Mouse (Mus musculus): ENCODE measurements at regions not wholly inside any gene's neighbourhood (a gene's known extent, or its start where the extent isn't known, plus 50 kb on each side); places are given as distances from the start of the nearest gene placed in this dataset.
A peak's percentile ranks its signal among the peaks of the same experiment; 100 is the strongest.

DNA sequence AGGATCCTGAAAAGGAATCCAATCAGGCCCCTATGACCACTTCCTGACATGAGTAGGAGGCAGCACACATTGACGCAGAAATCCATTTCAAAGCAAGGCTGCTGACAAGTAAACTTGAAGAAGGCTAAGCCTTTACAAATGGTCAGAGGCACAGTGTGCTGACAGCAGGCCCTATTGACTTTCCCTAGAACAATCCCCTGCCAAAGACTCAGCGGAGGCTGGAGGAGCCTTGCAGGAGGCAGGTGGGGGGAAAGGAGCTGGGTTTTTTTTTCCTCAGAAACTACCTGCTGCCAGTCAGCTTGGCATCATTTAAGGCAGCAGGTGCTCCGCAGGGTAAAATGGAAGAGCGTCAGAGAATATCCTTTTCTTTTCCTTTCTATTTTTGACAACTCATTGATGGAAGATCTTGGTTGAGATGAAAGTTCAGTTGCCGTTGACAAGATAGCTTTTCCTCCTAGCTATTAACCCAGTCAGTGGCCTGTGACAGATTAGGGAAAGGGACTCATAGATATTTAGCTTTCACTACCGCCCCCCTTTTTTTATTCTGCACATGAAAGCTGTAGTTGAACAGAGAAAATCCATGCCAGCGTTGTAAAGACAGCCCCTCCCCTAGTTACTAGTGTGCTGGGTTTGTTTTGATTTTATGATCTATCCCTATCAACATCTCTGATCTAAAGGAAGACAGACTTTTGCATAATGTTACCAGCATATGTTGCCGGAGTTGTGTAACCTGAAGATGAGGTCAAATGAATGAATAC is 210.6 kb downstream of the Csnka2ip start:
- no peak for DNase-seq (ENCODE audit: low read depth, low spot score)

DNA sequence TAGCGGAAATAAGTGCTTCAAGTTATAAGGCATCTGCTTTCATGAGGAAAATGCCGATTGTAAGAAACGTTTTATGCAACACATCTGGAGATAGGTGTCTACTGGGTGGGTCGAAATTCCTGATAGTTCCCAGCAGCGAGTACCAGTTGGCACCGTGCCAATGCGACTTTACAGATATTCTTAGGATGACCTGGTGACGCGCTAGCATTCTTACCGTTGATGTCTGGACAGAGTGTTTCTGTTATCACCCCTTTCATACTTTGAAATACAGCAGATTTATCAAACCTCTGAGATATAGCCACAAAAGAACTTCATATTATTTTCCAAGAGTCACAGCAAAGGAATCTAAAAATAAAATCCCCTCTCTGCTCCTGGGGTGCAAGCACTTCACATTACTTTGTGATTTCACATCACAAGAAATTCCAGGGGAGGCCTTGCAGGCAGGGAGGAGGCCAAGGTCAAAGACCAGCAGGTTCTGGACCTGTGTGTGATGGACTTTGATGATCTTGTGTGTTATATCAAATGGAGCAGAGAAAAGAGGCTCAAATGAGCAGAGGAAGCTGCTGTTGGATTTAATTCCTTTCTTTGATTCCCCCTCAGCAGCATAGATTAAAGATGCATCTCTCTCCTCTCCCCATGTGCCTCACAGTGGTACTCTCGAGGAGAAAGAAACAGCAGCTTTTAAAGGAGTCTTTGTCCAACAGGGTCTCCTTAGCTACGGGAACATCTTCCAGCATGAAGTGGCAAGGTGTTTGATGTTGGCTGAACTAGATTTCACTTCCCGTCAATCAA is 233.4 kb downstream of the Csnka2ip start:
- peak; percentile 9 for DNase-seq (ENCODE audit: low read depth, low spot score)

DNA sequence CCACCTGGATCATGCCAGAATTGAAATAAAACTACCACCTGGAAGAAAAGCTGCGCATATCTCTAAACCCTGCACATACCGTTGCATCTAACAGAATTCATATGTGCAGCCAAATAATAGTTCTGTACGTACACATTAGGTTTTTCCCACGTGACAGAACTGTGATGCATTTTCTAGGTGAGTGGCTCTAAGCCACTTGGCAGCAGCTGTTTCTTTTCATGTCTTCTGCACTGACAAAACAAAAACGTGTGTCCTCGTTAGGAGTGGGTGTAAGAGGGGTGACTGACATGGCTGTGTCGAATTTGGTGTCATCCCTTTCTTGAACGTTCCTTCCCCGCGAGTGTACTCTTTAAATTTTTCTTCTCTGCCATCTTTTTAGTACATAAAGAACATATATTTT is 254.3 kb downstream of the Csnka2ip start:
- DNase-seq (ENCODE audit: low read depth, low spot score): no peak

DNA sequence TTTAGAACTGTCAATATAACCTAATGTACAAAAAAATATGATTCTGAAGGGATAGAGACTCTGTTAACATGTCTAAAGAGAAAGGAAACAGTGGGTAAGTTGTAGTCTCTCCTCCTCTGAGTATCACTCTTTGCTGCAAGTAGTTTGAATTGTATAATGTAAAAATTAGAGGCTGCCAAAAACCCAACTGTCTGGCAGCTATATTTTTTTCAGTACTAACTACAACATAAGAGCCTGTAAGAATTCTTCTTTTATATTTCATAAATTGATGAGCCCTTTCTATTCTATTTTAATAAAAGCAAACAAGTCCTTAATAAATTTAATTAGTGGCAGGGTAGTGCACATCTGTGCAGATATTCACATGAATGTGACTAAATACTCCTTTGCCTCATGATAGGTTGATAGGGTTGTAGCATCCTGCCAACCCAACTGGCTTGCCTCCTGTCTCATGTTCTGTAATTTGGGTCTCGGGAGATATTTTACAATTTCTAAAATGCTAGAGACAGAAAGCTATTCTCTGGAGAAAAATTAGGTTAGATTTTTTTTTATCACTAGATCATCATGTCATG is 269.2 kb downstream of the Csnka2ip start:
- DNase-seq (ENCODE audit: low read depth, low spot score): peak; percentile 41

DNA sequence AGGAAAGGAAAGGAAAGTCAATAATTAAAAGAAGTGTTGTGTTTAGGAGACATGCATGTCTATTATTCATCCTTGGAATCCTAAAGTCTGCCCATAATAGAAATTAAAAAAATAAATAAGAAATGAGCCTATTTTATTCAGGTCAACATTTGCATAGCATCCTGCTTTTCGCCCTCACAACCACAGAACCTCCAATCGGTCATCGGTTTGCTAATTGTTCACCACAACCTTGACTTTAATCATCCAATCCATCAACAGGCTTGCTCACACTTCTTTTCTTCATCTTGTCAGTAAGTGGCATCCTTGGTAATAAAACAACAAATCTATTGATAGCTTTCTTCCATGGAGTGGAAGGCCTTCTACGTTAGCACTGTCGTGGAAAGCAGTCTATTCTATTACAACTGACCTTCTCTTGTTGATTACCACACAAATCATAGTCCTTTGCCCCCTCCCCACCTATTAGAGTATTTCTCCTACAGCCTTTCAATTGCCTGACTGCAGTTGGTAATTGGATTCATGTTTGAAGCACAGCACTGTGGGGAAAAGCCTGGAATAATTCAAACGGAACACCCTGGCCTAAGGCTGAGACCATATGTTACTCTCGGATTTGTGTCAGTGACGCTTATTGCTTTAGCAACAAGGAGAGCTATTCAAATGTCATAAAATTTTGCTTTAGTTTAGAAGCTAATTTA is 269.9 kb downstream of the Csnka2ip start:
- peak; percentile 48 for DNase-seq (ENCODE audit: low read depth, low spot score)

DNA sequence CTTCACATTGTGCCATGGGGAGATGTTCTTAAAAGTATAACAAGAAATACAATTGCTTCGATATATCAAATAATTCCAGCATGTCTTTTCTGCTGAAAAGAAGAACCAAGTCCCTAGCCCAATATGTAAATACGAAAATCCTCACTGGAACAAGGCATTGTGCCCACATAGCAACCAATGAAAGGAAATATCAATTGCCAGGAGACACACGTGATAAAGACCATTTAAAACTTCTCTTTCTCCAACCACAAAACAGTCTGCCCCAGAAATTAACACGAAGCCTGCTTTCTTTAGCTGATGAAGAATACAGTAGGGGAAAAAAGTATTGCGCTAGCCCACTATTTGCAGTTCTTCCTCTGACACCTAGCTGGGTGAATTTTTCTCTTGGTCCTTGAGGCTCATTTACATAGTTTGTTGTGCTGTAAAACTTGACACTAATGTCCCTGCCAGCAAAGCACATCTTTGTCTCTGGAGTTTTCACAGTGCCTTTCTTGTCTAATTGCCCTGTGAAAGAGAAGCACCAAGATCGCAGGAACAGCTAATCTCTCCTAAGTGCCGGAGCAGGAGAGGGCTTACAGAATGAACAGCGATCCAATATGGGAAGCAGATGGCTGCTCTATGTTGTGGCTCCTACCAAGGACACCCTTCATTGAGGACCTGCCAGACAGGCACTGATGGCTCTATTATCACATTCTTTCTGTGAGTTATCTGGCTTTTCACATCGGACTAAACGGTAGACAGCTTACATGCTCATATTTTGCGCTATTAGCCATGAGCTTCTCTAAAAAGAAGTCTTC is 272.7 kb downstream of the Csnka2ip start:
- DNase-seq (ENCODE audit: low read depth, low spot score): no peak

DNA sequence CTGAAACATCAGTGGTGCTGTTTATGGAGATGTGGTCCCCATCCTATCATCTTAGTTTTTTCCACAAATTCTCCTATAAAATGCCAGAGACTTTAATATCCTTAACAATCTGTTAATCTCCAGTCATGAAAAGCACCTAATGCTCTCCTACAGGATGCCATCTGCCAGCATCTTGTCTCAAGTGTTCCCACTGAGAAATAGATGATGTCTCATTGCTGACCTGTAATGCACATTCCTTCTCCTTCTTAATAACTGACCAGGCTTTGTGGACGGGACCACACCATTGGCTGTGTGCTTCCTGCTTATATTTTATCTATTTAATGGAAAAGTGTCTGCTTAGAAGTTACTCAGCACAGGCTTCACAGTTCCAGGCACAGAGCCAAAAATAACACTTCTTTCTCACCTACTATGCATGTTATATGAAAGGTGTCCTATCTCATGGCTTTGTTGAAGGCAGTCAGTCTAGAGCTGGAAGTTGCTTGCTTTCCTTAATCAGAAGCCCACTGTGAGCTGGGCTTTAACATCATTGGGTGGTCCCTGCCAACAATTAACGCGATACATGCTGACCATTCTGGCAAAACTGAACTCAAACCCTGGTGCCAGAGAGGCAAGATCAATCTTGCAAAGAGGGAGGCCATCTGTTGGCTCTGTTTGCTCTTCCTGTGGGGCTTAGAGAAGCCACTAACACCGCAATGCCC is 283.3 kb downstream of the Csnka2ip start:
- no peak for DNase-seq (ENCODE audit: low read depth, low spot score)

DNA sequence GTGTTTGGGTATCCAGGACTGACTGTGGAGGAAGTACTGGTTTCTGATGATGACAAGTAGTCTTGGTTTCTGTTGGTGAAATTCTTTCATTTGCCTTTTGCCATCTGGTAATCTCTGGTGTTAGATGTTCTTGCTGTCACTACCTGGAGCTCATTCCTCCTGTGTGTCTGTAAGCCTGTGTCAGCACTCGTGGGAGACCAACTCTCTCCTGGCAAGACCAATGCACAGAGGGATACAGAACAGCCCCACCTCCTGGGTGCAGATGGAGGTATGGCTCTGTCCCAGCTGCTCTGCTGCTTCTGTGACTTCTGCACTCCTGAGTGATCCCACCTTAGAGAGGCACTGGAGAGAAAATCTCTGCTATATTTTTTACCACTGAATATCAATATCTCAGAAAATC is 285.4 kb downstream of the Csnka2ip start:
- DNase-seq (ENCODE audit: low read depth, low spot score): no peak

DNA sequence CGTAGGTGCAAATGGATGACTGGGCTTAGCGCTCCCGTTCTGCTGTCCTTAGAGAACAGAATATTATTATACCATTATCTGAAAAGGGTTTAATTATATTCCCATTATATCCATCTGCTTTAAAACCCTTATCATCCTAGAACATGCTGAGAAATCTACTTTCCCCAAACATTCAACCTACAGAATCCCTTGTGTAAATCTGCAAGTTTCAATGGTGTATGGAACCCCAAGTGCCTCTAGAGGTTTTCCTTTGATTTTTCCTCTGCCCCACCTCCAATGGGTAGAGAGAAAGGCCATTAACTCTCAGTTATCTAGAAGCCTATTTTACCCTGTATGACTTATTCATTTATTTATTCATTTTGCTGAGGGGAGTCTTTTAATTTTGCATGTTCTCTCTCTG is 308.7 kb downstream of the Csnka2ip start:
- no peak for DNase-seq (ENCODE audit: low read depth, low spot score)

DNA sequence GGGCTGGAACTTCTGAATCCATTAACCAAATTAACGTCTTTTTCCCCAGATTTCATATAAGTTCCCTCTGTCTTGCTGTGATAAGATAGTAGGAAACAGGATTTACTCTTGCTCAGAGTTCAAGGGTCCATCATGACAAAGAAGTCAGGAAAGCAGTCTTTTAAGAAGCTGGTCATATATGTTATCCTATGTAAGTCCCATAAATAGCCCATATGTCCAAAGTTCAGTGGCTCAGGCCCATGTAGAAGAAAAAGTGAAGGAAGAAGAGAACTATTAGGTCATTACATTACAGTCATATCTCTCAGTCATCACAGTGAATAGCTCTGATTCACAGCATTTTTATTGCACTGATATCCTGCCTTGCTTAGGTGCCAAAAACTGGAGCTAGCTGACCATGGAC is 316.9 kb downstream of the Csnka2ip start:
- DNase-seq (ENCODE audit: low read depth, low spot score): no peak

DNA sequence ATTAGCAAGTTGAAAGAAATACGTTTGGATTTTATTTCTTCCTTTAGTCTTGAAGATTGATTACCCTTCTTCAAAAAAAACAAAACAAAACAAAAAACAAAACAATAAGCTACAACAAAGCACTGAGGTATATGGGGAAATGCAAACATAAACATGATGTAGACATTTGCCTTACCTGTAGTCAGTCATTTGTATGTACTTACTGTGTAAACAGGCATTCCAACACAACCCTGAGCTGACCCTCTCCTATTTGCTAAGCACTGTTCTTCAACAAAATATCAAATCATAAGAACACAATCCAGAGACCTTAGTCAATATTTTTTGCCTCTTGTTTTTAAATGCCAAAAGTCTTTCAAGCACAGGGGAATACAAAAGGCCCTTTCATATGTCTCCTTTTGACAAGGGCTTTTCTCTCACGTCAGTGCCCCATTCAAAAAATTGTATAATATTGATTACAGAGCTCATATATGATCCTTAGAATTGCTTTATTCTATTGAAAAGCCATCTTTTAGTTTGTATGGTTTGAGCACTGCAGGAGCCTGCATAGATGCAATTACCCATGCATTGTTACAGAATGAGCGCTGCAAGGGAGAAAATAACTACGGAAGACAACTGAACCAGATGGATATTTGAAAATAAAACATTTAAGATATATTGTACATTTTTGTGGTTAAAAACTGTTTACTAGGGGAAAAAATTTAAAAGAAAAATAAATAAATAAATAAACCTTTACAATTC is 326.2 kb downstream of the Csnka2ip start:
- DNase-seq (ENCODE audit: low read depth, low spot score): no peak

DNA sequence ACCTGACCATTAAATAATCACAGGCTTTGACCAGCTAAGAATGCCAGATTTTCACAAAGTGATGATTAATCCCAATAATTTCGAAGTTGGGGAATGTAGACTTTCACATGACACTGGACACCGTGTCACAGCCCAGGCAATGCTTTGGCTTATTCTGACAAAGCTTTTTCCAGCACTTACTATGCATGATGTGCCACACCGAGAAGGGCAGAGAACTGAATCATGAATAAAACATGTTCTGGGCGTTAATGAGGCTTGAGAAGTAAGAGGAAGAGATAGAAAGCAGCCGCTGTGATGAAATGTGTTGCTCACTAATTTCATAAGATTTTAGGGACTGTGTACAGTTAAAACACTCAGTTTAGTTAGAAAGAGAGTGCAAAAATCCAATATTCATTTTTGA is 326.8 kb downstream of the Csnka2ip start:
- DNase-seq (ENCODE audit: low read depth, low spot score): no peak

DNA sequence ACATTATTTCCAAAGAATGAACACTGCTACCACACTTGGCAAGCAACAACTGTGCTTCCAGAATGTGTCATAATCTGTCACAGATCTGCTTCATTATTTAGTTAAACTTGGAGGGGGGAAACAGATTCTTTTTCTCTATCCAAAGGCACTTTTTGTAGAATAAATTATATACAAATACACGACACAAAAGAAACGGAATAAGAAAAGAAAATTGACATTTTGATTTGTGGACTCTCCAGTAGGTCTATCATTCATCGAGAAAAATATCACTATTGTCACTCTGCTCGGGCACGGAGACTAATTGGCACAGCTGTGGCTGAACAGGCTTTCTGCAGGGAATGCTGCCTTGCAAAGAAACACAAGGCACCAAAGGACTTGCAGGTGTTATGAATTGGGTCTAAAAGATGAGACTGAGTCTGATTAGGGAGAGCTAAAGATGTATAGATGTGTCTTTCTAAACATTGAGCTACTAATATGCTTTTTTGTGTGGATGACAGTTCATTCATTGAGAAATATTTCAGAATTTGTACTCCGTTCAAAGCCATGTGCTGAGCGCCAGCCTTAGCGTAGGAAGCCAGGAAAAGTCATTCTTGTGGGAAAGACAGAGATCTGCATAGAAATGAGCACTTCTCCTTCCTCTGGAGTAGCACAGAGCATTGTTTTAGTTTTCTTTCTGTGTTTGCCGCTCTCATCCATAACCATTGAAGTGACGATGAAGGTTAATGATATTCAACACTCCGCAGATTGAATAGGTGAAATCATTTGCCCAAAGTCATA is 337.1 kb downstream of the Csnka2ip start:
- peak; percentile 22 for DNase-seq (ENCODE audit: low read depth, low spot score)

DNA sequence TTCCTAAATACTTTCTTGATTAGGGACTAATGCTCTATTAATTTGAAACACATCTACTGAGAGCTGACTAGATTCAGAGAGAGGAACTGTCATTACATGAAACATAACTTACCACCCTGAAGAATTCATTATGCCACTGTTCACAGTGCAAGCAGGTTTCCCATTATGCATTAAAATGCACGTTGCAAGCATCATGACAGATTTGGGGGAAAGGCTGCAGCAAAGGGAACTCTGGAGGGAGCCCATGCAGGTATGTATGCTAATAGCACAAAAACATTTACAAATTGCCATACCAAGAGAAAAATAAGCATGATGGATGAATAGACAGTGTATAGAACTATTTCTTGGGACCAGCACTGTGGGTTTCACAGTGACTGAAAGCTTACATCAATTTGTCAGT is 351.1 kb downstream of the Csnka2ip start:
- DNase-seq (ENCODE audit: low read depth, low spot score): no peak

DNA sequence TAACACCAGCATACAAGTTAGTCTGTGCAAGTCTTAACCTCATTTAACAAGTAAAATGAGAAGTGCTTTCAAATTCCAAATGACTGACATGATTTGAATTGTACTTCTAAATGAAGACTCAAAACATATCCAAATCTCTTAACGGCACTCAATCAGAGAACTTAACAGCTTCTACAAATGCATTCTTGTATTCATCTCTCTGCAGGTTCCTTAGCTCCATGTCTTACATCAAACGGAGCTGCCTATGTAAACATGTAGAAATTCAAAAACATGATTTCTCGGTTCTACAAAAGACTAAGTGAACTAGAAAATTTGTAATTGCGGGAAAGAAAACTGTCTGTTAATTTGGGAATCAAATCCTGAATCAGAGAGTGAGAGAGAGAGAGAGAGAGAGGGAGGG is 353.5 kb downstream of the Csnka2ip start:
- DNase-seq (ENCODE audit: low read depth, low spot score): no peak

DNA sequence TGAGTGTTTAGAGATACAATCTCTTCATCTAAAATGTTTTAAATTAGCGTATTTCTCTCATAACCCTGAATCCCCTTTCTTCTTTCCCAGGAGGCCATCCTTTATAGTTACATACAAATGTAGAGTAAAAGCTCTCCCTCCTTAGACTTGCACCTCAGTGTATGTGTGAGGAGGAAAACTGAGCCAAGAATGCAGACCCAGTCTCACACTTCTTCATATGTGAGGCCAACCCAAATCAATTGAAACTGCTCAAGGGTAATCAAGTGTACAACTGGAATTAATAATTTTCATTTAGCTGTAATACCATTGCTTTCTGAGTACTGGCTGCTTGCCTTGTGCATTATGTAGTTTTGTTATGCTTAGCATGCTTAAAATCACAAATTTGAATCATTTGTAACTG is 356.3 kb downstream of the Csnka2ip start:
- DNase-seq (ENCODE audit: low read depth, low spot score): no peak

DNA sequence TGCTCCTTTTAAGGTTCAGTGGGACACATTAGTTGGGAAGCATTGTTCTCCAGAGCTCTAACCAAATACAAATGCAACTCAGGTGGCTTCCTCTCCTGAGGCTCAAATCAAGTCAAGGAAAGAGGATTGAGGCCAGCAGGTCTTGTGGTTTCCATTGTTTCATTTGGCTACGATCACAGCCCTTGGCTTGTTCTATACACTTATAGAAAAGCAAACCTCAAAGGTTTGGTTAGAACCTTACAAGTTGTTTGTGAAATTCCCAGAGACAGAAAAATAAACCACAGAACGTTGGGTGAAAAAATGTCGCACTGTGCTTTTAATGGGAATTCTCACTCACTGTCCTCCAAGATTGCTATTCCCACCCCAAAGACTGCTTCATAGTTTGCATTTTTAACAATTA is 360.4 kb upstream of the Epha3 start:
- DNase-seq (ENCODE audit: low read depth, low spot score): no peak

DNA sequence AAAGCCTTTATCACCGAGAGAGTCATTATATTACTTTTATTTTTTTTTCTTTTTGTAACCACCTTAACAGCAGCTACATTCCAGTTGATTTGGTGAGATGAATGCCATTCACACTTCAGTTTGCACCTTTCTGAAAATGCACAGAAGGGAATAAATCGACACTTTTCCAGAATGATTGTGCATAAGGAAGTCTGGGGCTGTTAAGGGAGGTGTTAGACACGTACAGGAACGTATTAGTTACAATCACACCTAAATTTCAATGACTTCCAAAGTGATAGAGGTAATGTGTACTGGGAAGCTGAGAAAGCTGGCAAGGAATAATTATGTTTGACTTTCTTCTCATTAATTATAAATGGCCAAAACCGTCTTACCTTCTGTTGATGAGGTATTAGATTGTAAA is 352.7 kb upstream of the Epha3 start:
- peak; percentile 0 for DNase-seq (ENCODE audit: low read depth, low spot score)

DNA sequence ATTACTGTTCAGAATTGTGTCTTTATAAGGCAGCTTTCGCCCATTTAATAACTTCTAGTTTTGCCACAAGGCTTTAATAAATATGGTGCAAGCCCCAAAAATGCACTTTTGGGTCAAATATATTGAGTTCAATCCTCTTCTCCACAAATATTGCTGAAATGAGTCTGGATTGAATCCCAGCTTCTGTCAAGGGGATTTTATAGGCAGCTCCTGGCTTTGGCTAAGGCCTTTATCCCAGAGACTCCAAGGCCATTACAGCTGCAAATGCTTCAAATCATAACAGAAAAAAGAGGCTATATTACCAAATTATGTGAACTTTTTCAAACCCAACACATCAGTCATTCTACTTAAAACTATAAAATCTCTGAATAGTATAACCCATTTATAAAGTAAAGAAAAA is 347.9 kb upstream of the Epha3 start:
- no peak for DNase-seq (ENCODE audit: low read depth, low spot score)

All from telencephalon, adult 2 months (tissue).